Mouse (Mus musculus): ENCODE measurements around the gene 7420426K07Rik. TPM values are rescaled to one million over a fixed set of nuclear protein-coding genes. Genes with fewer than 3 reads are reported as not detected.

Gene 7420426K07Rik
- polyA plus RNA-seq, 1 experiment from 2014 or later: not detected

DNA sequence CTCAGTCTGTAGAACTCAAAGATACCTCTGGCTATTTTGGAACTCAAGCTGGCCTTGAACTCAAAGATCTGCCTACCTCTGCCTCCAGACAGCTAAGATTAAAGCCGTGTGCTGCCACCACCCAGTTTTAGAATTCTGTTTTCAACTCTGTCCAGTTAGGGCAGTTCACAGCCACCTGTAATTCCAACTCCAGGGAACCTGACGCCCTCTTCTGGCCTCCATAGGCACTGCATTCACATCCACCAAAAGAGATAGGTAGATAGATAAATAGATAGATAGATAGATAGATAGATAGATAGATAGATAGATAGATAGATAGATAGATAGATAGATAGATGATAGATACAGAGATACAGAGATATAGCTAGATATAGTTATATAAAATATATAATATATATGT, 36.4 kb downstream of the 7420426K07Rik start:
- Histone ChIP-seq H3K9ac (no peak overlapping the region), H3K9me3 (replicated peaks) (no peaks in the 10 kb centered on the region), H3K4me2 (no peak overlapping the region), H3K4me3 (no peak overlapping the region), H3K4me1 (replicated peaks) (no peaks in the 10 kb centered on the region), H3K27ac (ENCODE audit: poor library complexity, severe bottlenecking) (no peak overlapping the region), H3K27me3 (replicated peaks) (peaks cover 17% of the 10 kb centered on the region), H3K36me3 (no peaks in the 10 kb centered on the region)
- no peak for ATAC-seq (ENCODE audit: insufficient number of reproducible peaks, low FRiP score)
- 17% methylated on average over 2 of the region's 2 CpGs for WGBS

GRCm38 (mm10) chr9:98952171-98953050, 49.5 kb downstream of the 7420426K07Rik start:
- WGBS: 1% methylated on average over 38 of the region's 40 CpGs
- H3K4me2 ChIP-seq: peak overlapping the region; percentile 65
- no peaks in the 10 kb centered on the region for H3K9me3 ChIP-seq (replicated peaks)
- ATAC-seq (ENCODE audit: insufficient number of reproducible peaks, low FRiP score): no peak
- H3K27ac ChIP-seq (ENCODE audit: poor library complexity, severe bottlenecking): no peak overlapping the region
- no peaks in the 10 kb centered on the region for H3K36me3 ChIP-seq
- H3K9ac ChIP-seq: peak overlapping the region; percentile 38; the same call in 1 of the 2 replicates
- H3K4me1 ChIP-seq (replicated peaks): peaks cover 39% of the 10 kb centered on the region
- H3K27me3 ChIP-seq (replicated peaks): peaks cover 86% of the 10 kb centered on the region
- H3K4me3 ChIP-seq: peak overlapping the region; percentile 37

- Histone ChIP-seq H3K9ac (no peak overlapping the region), H3K4me1 (replicated peaks) (peaks cover 39% of the 10 kb centered on the region), H3K4me2 (no peak overlapping the region), H3K27me3 (replicated peaks) (peaks cover 84% of the 10 kb centered on the region), H3K36me3 (no peaks in the 10 kb centered on the region), H3K4me3 (no peak overlapping the region), H3K27ac (ENCODE audit: poor library complexity, severe bottlenecking) (no peak overlapping the region), H3K9me3 (replicated peaks) (no peaks in the 10 kb centered on the region)
- 3% methylated on average over 4 of the region's 4 CpGs for WGBS
- no peak for ATAC-seq (ENCODE audit: insufficient number of reproducible peaks, low FRiP score)
Measured at GRCm38 (mm10) chr9:98953291-98953690, 50.4 kb downstream of the 7420426K07Rik start.

- Histone ChIP-seq H3K4me2 (no peak overlapping the region), H3K9me3 (replicated peaks) (no peaks in the 10 kb centered on the region), H3K4me3 (no peak overlapping the region), H3K4me1 (replicated peaks) (peaks cover 39% of the 10 kb centered on the region), H3K27me3 (replicated peaks) (peaks cover 86% of the 10 kb centered on the region), H3K9ac (no peak overlapping the region), H3K36me3 (no peaks in the 10 kb centered on the region), H3K27ac (ENCODE audit: poor library complexity, severe bottlenecking) (no peak overlapping the region)
- ATAC-seq (ENCODE audit: insufficient number of reproducible peaks, low FRiP score): no peak
- WGBS: 5% methylated on average over 9 of the region's 9 CpGs
Measured at GRCm38 (mm10) chr9:98953830-98954229, 50.9 kb downstream of the 7420426K07Rik start.

Other genes with a start within 250 kb of the 7420426K07Rik start
- not detected in 2 replicates for gene Prr23a1, start 60.6 kb upstream of the 7420426K07Rik start, polyA plus RNA-seq (2016; fragmentation: Nextera tagmentation; extraction: Ambion mirVana)
- gene Prr23a2, start 46.6 kb upstream of the 7420426K07Rik start, polyA plus RNA-seq (2016; fragmentation: Nextera tagmentation; extraction: Ambion mirVana): not detected in 2 replicates
- gene Prr23a3, start 38.4 kb upstream of the 7420426K07Rik start, polyA plus RNA-seq (2016; fragmentation: Nextera tagmentation; extraction: Ambion mirVana): 0.15 TPM in 1 of 2 replicates, not detected in the other
- not detected in 2 replicates for gene Foxl2, start 52.2 kb downstream of the 7420426K07Rik start, polyA plus RNA-seq (2016; fragmentation: Nextera tagmentation; extraction: Ambion mirVana)
- gene Faim, start 83.3 kb downstream of the 7420426K07Rik start, polyA plus RNA-seq (2016; fragmentation: Nextera tagmentation; extraction: Ambion mirVana): 34.6 and 35.7 TPM in 2 replicates
- 0.14 TPM in 1 of 2 replicates, not detected in the other for gene Gm1123, start 132.6 kb downstream of the 7420426K07Rik start, polyA plus RNA-seq (2016; fragmentation: Nextera tagmentation; extraction: Ambion mirVana)
- gene Pik3cb, start 237.5 kb downstream of the 7420426K07Rik start, polyA plus RNA-seq (2016; fragmentation: Nextera tagmentation; extraction: Ambion mirVana): 2.5 and 3.3 TPM in 2 replicates